Mouse (Mus musculus) midbrain, embryonic 15.5 days (tissue): ENCODE results near the gene Htr2b. TPM values are rescaled to one million over a fixed set of nuclear protein-coding genes. Genes with fewer than 3 reads are reported as not detected.

Source experiments
- ATAC-seq: fragments of 200-750 bp; cut with Nextera tagmentation; replicated peaks from 2 replicates; pipeline ENCODE4 v1.8.0; 2017; ENCODE audit warnings: moderate TSS enrichment
- H3K27ac ChIP-seq: fragments of 300-500 bp; sonication (generic); 2 replicates; pipeline ENCODE4 v1.5.1; 2015; ENCODE audit warnings: mild to moderate bottlenecking, inconsistent platforms
- H3K27me3 ChIP-seq: fragments of 300-500 bp; sonication (generic); replicated peaks from 2 replicates; pipeline ENCODE4 v1.6.1; 2015; ENCODE audit warnings: inconsistent platforms
- H3K36me3 ChIP-seq: fragments of 300-500 bp; sonication (generic); replicated peaks from 2 replicates; pipeline ENCODE4 v1.6.1; 2015; ENCODE audit warnings: inconsistent platforms
- H3K4me1 ChIP-seq: fragments of 300-500 bp; sonication (generic); 2 replicates; pipeline ENCODE4 v1.6.1; 2015; ENCODE audit warnings: inconsistent platforms
- H3K4me2 ChIP-seq: fragments of 300-500 bp; sonication (generic); 2 replicates; pipeline ENCODE4 v1.6.1; 2015; ENCODE audit warnings: inconsistent platforms, mild to moderate bottlenecking, moderate library complexity
- H3K4me3 ChIP-seq: fragments of 300-500 bp; sonication (generic); 2 replicates; pipeline ENCODE4 v1.5.1; 2015; ENCODE audit warnings: mild to moderate bottlenecking, inconsistent platforms
- H3K9ac ChIP-seq: fragments of 300-500 bp; sonication (generic); 2 replicates; pipeline ENCODE4 v1.6.1; 2015; ENCODE audit warnings: mild to moderate bottlenecking, inconsistent platforms
- H3K9me3 ChIP-seq: fragments of 300-500 bp; sonication (generic); 2 replicates; pipeline ENCODE4 v1.6.1; 2016; ENCODE audit warnings: inconsistent platforms
- WGBS: fragments of 180-500 bp; shearing (Covaris S2); methylation state at CpG from one replicate; pipeline ENCODE4 v1.1.7; 2015; ENCODE audit warnings: mixed read lengths; 5-methylcytosine and 5-hydroxymethylcytosine counted together
- polyA plus RNA-seq: library from polyadenylated mRNA; unstranded; fragments of >200 nt; fragmentation: Nextera tagmentation; extraction: Ambion mirVana; gene quantifications from 2 replicates; pipeline ENCODE4 v1.2.1, GENCODE M21; 2015

Htr2b gene
- polyA plus RNA-seq, 1 experiment from 2014 or later, result 0.46 TPM

- peak; percentile 94 for ATAC-seq
- H3K27me3 ChIP-seq, result no peaks in the 10 kb centered on the region
- peak within 1 kb of the TSS; percentile 73 for H3K4me2 ChIP-seq
- under 1% methylated on average over 47 of the region's 47 CpGs for WGBS
- peak within 1 kb of the TSS; percentile 90 for H3K4me3 ChIP-seq
- peak within 1 kb of the TSS; percentile 77 for H3K27ac ChIP-seq
- peaks cover 18% of the 10 kb centered on the region for H3K4me1 ChIP-seq
- peak within 1 kb of the TSS; percentile 73 for H3K9ac ChIP-seq
- no peaks in the 10 kb centered on the region for H3K36me3 ChIP-seq
- no peaks in the 10 kb centered on the region for H3K9me3 ChIP-seq
Measured at GRCm38 (mm10) chr1:86064271-86064991, 47.3 kb downstream of the Htr2b start, which contains the start of gene Psmd1. TSS of gene Psmd1 (plus strand) at chr1:86064387.

GRCm38 (mm10) chr1:86062523-86062922 is 49.2 kb downstream of the Htr2b start:
- Histone ChIP-seq H3K4me3 (no peak overlapping the region), H3K36me3 (no peaks in the 10 kb centered on the region), H3K9ac (no peak overlapping the region), H3K4me2 (no peak overlapping the region), H3K27me3 (no peaks in the 10 kb centered on the region), H3K9me3 (no peaks in the 10 kb centered on the region), H3K27ac (no peak overlapping the region), H3K4me1 (peaks cover 25% of the 10 kb centered on the region)
- ATAC-seq, result no peak
- 82% methylated on average over 6 of the region's 6 CpGs for WGBS

GRCm38 (mm10) chr1:86058856-86059769 is 52.7 kb downstream of the Htr2b start:
- no peaks in the 10 kb centered on the region for H3K9me3 ChIP-seq
- H3K4me3 ChIP-seq, result peak overlapping the region; percentile 39
- ATAC-seq, result peak; percentile 83
- H3K4me1 ChIP-seq, result peaks cover 11% of the 10 kb centered on the region; the same call in 1 of the 2 replicates
- no peaks in the 10 kb centered on the region for H3K36me3 ChIP-seq
- peak overlapping the region; percentile 79 for H3K27ac ChIP-seq
- no peak overlapping the region; the same call in 1 of the 2 replicates for H3K9ac ChIP-seq
- 9% methylated on average over 21 of the region's 21 CpGs for WGBS
- peak overlapping the region; percentile 58 for H3K4me2 ChIP-seq
- no peaks in the 10 kb centered on the region for H3K27me3 ChIP-seq

DNA sequence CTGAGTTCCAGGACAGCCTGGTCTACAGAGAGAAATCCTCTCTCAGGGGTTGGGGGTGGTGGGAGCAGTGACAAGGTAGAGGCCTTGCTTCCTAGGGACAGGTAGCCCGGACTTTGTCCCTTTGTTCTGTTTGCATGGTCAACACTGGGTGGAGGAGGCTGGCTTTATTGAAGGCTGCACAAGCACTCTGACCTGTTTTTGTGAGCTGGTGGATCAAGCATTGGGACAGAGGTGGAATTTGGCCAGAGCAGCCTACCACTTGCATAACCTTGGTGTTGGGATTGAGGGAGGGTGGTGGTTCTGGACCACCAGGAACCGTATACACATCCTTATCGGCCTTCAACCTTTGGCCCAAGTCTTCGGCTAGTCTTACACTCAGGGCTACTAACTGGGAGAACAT is 55.5 kb downstream of the Htr2b start:
- Histone ChIP-seq H3K4me1 (peaks cover 9% of the 10 kb centered on the region; the same call in 1 of the 2 replicates), H3K4me3 (no peak overlapping the region), H3K4me2 (no peak overlapping the region), H3K9me3 (no peaks in the 10 kb centered on the region), H3K9ac (no peak overlapping the region), H3K36me3 (no peaks in the 10 kb centered on the region), H3K27ac (no peak overlapping the region), H3K27me3 (no peaks in the 10 kb centered on the region)
- 85% methylated on average over 4 of the region's 4 CpGs for WGBS
- no peak for ATAC-seq

DNA sequence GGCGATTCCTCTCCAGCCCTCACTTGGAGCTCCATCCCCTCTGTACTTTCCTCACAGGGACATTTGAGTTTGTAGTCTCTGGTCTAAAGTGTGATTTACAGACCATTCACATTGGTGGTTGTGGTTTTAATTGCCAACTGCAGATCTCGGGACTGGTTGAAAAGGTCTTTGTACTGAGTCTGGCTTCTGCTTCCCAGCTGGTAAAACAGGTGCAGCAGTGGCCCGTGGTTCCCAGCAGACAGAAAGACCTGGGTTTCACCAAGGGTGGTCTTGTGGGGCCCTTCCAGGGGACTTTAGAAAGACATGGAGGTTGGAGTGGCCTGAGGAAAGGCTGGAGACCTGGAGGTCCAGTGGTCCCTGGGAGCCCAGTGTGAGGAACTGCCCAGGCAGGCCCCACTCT is 56.8 kb downstream of the Htr2b start:
- ATAC-seq, result no peak
- Histone ChIP-seq H3K4me2 (no peak overlapping the region), H3K36me3 (no peaks in the 10 kb centered on the region)

DNA sequence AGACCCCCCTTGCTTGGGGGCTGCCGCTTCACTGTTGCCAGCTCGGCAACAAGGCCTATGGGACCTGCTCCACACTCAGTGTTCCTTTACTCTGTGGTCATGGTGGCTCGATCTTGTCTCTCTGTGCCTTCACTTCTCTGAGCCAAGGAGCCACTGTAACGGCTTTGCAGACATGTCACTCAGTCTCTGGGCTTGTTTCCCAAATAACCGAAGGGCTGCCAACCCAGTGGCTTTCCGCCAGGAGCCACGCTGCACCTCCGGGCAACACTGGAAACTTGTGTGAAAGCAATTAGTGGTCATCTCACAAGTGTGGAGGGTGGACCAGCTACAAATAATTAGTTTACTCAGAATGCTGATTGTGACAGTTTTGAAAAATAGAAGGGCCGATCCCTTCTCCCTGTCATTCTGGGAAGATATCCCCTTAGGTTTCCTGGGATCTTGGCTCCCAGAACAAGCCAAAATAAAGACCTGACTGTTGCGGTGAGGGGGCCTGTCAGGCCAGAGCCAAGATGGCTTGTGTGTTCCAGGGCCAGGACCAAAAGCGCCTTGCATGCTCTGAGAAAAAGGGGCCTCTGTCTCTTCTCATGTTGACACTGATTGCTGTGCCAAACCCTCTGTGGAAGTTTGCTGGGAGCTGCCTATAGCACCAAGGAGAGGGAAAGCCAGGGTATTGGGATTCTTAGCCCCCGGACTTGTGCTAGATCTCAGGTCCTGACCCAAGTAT is 58.4 kb downstream of the Htr2b start:
- peak; percentile 75 for ATAC-seq
- H3K9ac ChIP-seq, result no peak overlapping the region
- 78% methylated on average over 12 of the region's 12 CpGs for WGBS
- H3K4me3 ChIP-seq, result no peak overlapping the region
- H3K27me3 ChIP-seq, result peaks cover 9% of the 10 kb centered on the region
- no peak overlapping the region for H3K4me2 ChIP-seq
- H3K36me3 ChIP-seq, result no peaks in the 10 kb centered on the region
- H3K27ac ChIP-seq, result peak overlapping the region; percentile 45
- H3K9me3 ChIP-seq, result no peaks in the 10 kb centered on the region
- H3K4me1 ChIP-seq, result no peaks in the 10 kb centered on the region

More for the DNA sequence above, 56.8 kb downstream of the Htr2b start:
- Histone ChIP-seq H3K27ac (no peak overlapping the region), H3K9me3 (no peaks in the 10 kb centered on the region), H3K9ac (no peak overlapping the region), H3K4me1 (peaks cover 9% of the 10 kb centered on the region; the same call in 1 of the 2 replicates), H3K27me3 (no peaks in the 10 kb centered on the region), H3K4me3 (no peak overlapping the region)
- WGBS, result 58% methylated on average over 3 of the region's 3 CpGs

Other genes starting within 250 kb of the Htr2b start
- gene Itm2c, start 217.7 kb downstream of the Htr2b start, polyA plus RNA-seq, result 233 and 248 TPM in 2 replicates
- gene 4933407L21Rik, start 183.5 kb downstream of the Htr2b start, polyA plus RNA-seq, result 8.9 and 11.0 TPM in 2 replicates
- 0.15 and 0.17 TPM in 2 replicates for gene Gpr55, start 151.0 kb downstream of the Htr2b start, polyA plus RNA-seq
- 0.35 and 0.52 TPM in 2 replicates for gene Spata3, start 95.2 kb downstream of the Htr2b start, polyA plus RNA-seq
- gene 2810459M11Rik, start 66.1 kb downstream of the Htr2b start, polyA plus RNA-seq, result 8.6 and 9.7 TPM in 2 replicates
- gene Psmd1, start 47.6 kb downstream of the Htr2b start, polyA plus RNA-seq, result 191 TPM in 2 replicates
- gene Gm21972, start 21.7 kb upstream of the Htr2b start, polyA plus RNA-seq, result 0.23 and 0.54 TPM in 2 replicates
- gene Armc9, start 42.8 kb upstream of the Htr2b start, polyA plus RNA-seq, result 35.7 and 39.7 TPM in 2 replicates
- 7.0 and 8.3 TPM in 2 replicates for gene B3gnt7, start 190.9 kb upstream of the Htr2b start, polyA plus RNA-seq
- 184 and 193 TPM in 2 replicates for gene Ncl, start 247.4 kb upstream of the Htr2b start, polyA plus RNA-seq